Mouse (Mus musculus) adrenal gland, adult (tissue): ENCODE data around the gene Tmem184a.
A peak's percentile ranks its signal among the peaks of the same experiment; 100 is the strongest.

Source experiments
- DNase-seq, 2 experiments: peaks; one replicate each; pipeline ENCODE4 v3.0.0; 2022 to 2023; ENCODE audit warnings: low spot score in 1 of 2; ENCODE audit not compliant: inconsistent age in 2 of 2

Tmem184a gene

DNA sequence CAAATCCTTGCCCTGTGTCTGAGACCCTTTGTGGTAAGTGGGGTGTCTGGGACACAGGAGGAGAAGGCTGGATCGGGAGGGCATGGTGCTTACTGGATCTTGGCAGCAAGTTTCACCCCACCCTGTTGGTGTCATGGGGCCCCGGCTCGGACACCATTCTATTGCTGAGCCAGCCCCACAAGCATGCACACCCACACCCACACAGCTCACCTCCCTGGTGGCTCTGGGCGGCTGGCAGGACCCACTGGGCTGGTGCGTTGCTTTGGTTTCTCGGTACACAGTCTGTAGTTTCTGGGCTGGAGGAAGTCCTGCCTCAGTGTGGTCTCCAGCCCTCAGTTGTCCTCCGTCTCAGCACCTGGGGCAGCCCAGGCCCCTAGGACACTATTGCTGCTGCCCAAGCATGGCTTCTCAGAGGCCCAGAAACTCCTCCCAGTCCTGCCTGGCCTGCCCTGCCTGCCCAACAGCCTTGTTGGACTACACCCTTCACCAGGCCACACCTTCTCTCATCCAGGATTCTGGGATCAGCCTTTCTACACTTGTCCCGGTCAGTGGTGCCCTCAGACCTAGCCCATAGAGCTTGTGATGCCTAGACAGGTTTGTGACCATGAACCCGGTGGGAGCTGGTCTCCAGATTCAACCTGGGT lies at the start of gene Tmem184a:
TSS of gene Tmem184a (minus strand) at position 380 of the 644 bp plus-strand sequence.
- peak in 1 of 2 experiments; percentile 17 for DNase-seq

DNA sequence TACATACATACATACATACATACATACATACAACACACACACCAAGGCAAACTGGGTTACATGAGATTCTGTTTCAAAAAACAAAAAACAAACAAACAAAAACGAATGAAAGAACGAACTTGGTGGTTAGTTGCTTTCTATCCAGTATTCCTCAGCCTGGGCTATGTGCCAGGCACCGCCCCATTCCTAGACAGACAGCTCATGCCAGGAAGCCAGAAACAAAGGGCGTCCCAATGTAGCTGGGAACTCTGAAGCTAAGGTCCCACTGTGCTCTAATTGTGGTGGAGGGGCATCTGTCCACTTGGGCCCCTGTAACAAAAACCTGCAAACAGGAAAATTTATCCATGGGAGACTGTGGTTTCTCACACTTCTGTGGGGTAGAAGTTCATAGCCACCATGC lies 43.0 kb upstream of the Tmem184a start:
- DNase-seq: peak; percentile 64 to 85

DNA sequence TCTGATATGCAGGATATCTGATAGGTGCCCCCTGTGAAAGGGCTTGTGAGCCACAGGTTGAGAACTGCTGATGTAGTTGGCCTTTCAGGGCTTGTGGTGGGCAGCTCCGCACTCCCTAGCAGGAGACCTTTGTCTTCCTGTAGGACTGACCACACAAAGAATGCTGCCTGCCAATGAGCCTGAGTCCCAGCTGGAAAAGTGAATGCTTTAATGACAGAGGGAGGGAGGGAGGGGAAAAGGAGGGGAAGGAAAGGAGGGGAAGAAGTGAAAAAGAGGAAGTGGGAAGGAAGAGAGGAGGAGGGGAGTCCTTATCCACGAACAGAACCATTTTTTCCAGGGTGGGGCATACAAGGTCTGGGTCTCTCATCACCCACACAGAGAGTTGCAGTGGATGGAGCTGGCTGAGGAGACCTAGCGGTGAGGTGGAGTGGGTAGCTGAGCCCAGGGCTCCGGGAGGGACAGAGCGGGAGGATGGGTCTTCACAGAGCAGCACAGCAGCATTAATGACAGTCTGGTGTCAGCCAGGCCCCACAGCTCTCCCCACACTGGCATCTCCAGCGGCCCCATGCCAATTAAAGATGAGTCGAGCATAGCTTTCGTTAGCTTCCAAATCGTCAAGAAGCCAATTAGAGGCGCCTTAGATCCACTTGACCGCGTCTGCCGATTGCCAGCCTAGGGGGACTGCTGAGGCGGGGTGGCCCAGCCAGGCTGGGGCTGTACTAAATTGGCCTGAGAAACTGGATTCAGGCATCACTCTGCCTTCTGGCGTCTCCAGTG lies 40.8 kb upstream of the Tmem184a start:
- no peak for DNase-seq

DNA sequence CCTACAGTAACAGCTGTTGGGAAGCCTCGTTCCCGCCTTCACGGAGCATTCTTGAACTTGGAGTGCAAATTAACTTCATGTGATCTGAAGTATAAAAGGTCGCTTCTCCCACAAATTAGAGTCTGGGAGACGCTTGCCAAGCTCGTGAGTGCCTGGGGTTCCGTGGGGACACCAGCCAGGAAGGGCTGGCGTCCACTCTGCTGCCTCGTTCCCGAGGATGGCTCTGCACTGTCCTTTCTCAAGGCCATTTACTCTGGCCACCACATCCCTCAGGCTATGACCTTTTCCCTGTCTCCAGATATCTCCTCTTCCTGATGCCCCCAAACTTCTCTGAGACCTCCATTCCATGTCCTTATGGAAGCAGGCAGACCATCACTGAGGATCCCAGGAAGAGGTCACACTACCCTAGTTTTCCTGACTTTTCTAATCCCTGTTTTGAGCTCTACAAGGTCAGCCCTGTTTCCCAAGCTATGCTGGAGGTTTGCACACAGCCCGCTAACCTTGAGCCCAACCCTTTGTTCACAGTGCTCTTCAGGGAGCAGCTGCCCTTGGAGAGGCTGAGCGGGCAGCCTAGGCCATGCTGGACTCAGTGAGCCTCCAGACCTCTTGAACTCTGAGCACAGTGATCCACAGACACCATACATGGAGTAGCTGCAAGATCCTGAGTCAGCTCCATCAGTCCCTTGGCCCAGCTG lies 30.1 kb upstream of the Tmem184a start:
- DNase-seq: peak; percentile 59 to 88

DNA sequence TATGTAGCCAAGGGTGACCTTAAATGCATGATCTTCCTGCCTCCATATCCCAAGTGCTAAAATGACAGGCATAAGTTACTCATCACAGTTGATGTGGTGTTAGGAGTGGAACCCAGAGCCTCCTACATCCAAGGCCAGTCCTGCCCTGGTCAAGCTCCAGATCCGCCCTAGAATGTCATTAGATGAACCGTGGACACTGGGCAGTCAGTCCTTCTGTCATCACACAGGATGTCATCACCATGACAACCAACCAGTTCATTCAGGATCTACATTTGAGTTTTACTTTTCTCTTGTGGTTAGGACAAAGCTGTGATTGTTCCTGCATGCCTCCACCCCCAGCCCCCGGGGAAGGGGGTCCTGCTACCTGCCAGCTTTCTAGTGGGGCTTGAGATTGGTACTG lies 19.4 kb upstream of the Tmem184a start:
- DNase-seq: no peak

DNA sequence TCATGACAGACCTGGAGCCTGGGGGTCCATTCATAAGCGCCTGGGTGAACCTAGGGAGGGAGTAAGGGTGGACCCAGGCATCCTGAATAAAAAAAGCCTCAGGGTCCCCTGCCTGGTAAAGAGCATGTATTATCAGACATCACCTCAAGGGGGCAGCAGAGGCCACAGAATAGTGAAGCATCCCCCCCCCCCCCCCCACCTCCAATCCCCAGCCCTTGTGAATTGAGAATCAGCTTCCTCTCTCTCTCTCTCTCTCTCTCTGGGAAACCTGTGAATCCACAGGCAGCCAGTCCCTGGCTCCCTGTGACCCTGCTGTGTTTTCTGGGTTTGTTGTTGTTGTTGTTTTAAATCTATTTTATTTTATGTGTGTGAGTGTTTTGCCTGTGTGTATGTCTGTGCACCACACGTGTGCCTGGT lies 18.8 kb upstream of the Tmem184a start:
- DNase-seq: peak in 1 of 2 experiments; percentile 81

DNA sequence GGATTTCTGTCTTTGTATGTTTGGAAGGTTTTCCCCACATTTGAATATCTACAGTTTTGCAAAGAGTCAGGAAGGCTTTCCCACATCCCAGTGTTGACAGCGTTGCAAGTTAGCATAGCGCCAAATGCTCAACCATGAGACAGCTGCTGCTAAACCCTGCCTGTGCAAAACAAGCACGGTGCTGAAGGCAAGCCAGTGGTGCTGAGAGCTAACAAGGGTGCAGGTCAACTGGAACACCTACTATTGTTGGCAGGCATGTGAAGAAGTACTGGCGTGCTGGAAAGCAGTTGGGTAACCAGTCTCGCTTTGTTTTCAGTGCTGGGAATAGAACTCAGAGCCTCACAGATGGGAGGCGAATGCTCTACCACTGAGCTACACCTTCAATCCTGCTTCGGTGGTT lies 16.0 kb upstream of the Tmem184a start:
- no peak for DNase-seq

DNA sequence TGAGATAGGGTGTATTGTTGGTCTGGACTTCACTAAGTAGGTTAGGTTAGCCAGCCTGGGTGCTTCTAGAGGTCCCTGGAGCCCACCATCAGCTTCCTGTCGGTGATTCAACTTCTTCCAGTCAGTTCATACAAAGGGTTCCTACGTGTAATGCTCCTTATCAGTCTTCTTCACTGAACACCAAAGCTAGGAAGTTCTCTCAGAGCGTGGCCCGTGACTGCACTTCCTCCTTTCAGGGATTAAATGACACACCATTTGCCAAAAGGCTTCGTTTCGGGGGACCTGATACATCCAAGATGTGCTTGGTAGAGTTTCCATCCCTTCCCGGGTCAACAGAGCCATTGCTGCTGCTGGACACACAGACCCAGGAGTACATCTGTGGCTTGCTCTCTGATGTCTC lies 12.4 kb upstream of the Tmem184a start:
- DNase-seq: no peak

DNA sequence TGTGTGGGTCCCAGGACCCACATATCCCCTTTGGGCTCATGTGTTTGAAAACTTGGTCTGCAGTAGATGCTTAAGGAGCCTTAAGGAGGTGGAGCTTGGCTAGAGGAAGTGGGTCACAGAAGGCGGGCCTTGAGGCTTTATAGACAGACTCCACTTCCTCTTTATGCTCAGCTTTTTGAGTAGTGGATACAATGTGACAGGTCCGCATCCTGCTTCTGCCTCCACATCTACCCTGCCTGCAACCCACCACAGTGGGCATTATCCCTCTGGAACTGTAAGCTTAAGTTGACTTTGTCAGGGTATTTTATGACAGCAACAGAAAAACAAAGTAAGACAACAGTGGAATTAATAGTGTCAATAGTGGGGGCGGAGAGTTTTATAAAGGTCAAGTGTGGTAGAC lies 11.0 kb upstream of the Tmem184a start:
- DNase-seq: no peak

DNA sequence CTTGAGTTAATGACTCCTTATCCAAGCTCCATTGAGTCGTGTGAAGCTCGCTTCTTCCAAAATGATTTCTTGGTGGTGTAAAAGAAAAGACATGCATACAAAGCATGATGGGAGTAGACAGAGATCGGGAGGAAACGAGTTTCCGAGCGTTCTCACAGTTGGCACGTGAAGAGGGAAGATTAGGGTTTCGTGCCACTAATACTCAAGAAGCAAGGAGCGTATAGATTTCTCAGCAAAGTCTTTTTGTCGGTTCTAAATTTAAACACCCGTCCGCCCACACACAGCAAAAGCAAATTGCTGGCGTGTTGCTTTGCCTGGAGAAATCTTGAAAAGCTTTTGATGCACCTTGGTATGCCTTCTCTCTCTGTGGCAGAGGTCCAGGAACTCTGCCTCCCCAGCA lies 9.7 kb upstream of the Tmem184a start:
- DNase-seq: no peak

DNA sequence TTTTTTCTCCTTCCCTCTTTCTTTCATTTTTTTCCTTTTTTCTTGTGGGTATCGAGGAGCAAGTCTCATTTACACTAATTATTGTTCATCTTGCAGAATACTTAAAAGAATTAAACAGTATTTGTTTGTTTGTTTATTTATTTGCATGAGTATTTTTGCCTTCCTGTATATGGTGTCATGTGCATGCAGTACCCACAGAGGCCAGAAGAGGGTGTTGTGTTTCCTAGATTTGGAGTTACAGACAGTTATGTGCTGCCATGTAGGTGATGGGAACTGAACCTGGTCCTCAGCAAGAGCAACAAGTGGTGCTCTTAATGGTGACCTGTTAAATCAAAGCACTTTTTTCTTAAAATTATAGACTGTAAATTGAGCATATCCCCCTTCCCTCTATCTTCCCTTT lies 7.9 kb upstream of the Tmem184a start:
- peak in 1 of 2 experiments; percentile 27 for DNase-seq

DNA sequence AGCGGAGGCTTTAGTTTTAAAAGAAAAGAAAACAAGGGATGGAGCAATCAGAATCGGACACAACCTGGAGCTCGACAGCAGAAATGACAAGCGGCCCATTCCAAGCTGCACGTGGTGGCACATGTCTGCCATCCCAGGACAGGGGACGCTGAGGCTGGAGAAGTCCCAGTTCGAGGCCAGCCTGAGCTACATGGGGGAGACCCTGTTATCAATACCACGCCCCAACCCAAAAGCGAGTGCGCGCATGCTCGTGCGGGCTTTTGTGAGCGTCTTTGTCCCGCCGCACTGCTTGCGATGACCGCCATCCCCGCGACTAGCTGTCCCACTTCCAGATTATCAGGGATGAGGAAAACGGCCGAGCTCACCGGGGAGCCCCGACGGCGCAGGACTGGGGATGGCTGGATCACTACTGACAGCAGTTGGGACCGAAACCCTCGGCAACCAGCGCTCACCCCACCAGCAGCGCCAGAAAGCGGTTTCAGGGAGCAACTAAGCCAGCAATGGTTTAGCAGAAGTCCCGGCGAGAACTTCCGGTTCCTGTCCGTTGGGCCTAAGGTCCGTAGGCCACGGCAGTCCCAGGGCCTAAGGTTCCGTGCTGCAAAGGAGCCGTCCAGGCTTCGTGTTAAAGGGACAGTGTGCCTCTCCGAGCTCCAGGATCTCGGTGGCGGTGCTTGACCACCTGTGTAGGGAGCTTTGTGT lies 6.8 kb upstream of the Tmem184a start, which contains the start of the genes Gm26938 and Psmg3:
TSS of gene Gm26938 (minus strand) at position 51 of the 699 bp plus-strand sequence.
TSS of gene Psmg3 (minus strand) at position 529 of the 699 bp plus-strand sequence.
- peak; percentile 90 to 98 for DNase-seq

DNA sequence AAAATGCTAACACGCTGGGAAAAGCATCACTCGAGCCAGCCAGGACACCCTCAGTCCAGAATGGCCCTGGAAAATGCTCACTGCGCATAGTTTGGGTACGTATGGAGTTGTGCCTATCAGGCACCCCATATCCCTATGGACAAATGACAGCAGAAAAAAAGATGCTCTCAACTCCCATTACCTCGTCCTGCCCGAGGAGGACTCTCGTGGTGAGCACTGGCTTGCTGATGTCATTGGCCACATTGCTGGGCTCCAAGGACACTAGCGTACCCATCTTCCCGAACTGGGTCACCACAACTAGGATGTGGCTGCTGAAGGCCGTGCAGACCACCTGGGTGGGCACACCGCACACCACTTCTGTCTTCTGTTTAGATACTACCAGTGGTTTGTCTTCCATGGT lies 6.2 kb upstream of the Tmem184a start:
- DNase-seq: no peak

DNA sequence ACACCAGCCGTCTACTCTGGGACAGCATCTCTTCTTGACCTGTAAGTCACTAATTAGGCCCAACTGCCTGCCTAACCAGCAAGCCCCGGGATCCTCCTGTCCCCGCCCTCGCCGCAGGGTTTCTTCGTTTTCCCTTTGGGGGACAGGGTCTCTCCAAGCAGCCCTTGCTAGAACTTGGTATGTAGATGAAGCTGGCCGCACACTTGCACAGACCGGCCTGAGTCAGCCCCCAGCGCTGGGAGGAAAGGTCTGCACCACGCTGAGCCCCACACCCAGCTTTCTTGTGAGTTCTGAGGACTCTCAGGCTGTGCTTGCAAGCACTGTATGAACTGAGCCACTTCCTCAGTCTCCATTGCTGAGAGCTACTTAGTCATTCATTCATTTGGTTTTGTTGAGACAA lies 4.8 kb upstream of the Tmem184a start:
- no peak for DNase-seq

DNA sequence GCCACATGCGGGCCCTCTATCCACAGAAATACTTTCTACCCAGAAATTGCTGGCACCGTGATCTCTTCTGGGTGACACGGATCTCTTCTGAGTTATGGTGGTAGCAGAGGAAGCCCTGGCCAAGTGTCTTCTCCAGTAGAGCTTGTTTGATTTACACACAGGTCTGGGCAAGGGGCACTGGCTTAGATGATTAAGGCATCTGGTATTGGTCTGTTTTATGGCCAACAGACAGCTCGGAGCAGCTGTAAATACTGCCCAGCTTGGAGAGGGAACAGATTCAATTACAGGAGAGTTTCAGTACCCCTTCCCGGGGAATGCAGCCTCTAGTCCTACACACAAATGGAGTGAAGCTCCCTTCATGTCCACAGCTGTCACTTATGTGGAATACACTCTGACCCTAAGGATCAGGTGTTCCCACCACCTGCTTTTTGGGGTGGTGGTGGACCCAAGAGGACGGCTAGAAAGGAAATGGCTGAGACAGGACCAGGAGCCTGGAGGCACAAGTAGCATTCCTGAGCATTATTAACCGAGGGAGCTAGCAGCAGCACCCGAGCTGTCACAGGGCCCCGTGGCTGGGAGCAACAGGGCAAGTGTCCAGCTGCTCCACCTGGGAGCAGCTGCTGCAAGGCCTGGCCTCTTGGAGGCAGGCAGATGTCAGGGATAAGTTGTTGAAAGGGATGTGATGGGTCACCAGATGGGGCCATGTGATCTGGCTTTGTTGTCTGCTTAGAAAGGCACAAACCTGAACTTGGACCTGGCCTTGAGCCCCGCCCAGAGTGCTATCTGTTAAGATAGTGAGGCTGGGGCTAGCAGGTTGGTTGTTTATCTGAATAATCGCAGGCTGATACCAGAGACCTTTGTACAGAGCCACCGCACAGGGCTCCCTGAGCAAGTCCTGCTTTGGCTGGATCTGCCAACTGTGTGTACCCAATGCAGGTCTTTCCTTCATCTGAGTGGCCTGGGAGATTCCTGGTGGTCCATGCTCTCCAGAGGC lies 2.0 kb upstream of the Tmem184a start:
- peak in 1 of 2 experiments; percentile 16 for DNase-seq

DNA sequence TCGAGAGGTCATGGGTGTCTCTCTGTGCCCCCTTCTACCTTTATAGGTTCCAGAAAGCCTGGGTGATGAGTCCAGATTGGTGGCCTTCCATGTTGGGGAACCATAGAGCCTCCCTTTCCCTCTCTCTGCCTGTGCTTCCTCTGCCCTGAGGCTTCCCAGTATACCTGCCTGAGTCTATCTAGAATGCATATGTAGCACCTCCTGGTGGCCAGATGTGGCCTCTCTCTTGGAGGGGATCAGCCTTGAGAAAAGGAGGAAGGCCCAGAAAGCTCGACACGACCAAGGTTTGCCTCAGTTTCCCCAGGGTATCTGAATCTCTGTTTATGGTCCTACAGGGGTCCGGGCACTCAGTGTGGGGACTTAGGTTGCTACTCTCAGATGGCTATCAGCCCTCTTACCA lies 916 bp downstream of the Tmem184a start:
- DNase-seq: peak in 1 of 2 experiments; percentile 72

DNA sequence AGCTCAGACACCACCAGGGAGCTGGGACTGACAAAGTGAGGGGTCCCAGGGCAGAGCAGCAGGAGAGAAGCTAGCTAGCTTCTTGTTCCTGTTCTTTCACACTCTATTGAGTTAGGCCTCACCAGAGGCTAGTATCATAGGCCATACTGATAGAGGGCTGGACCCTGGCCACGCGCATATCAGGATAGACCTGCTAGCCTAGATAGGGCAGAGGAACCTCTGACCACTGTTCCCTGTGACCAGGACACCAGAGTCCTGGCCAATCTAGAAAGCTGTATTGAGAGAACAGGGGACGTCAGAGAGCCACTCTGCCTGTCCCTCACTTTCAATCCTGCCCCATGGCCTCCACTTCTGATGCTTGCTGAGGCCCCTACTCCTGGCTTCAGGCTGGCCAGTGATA lies 1.7 kb downstream of the Tmem184a start:
- DNase-seq: peak in 1 of 2 experiments; percentile 22

DNA sequence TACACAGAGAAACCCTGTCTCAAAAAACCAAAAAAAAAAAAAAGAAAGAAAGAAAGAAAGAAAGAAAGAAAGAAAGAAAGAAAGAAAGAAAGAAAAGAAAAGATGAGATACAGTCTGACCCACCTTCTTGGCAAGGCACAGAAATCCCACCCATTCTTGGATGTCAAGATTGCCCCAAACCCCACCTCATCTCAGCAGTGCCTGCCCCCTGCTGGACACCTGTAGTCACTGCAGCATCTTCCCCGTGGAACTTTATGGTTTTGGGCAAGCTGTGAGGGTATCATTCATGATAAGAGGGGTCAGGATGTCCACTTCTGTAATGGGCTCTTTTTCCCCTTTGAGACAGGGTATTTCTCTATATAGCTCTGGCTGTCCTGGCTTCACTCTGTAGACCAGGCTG lies 2.4 kb downstream of the Tmem184a start:
- peak in 1 of 2 experiments; percentile 45 for DNase-seq

DNA sequence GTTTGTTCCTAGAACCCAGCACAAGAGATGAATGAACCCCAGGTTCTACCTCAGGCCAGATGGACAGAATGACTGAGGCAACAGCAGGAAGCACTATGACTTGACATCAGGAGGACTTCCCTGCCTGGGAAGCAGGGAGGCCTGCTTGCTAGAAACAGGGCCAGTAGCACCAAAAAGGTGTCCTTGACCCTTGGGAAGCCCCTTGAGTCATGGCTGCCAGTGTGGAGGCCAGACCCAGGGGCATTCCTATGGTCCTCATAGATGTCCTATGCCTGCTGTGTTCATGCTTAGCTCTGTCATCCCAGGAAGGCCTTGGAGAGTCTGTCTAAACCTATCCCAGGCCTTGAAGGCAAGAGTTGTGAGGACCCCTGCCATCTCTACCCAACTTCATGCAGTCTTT lies 3.3 kb downstream of the Tmem184a start:
- peak in 1 of 2 experiments; percentile 54 for DNase-seq

DNA sequence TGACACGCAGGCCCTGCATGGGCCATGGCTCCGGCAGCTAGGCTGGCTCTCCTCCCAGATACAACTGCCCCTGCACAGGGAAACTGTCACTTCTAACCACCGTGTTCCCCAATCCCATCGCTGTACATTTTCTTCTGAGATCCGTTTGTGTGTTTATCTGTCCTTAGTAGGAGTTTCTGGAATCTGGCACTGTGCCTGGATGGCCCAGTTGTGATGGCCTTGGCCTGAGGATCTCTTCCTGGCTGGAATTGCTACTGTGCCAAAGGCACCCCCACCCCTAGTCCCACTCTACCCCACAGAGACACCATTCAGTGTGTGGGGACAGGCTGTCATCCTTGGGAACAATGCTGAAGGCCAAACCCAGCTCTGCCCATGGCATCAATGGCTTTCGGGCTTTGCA lies 3.8 kb downstream of the Tmem184a start:
- DNase-seq: peak; percentile 74 to 80
